Mouse (Mus musculus) hindbrain, embryonic 11.5 days (tissue): ENCODE measurements at regions not wholly inside any gene's neighbourhood (a gene's known extent, or its start where the extent isn't known, plus 50 kb on each side); places are given as distances from the start of the nearest gene placed in this dataset.

Experiments used
- ATAC-seq: fragments of 200-750 bp; cut with Nextera tagmentation; 2 replicates; pipeline ENCODE4 v1.8.0; 2017; ENCODE audit warnings: mild to moderate bottlenecking, moderate TSS enrichment, moderate library complexity; ENCODE audit not compliant: low FRiP score
- DNase-seq: peaks from one replicate; pipeline ENCODE4 v3.0.0-alpha.2; 2015; ENCODE audit warnings: low spot score
- H3K27ac ChIP-seq: fragments of 300-500 bp; sonication (generic); 2 replicates; pipeline ENCODE4 v1.5.1; 2014; ENCODE audit warnings: mild to moderate bottlenecking, low read depth, low read length
- H3K27me3 ChIP-seq: fragments of 300-500 bp; sonication (generic); 2 replicates; pipeline ENCODE4 v1.6.1; 2014; ENCODE audit warnings: mild to moderate bottlenecking, low read length, moderate library complexity, mixed read lengths; ENCODE audit not compliant: control insufficient read depth, insufficient read depth
- H3K36me3 ChIP-seq: fragments of 300-500 bp; sonication (generic); 2 replicates; pipeline ENCODE4 v1.6.1; 2014; ENCODE audit warnings: mild to moderate bottlenecking, low read length, moderate library complexity, mixed read lengths; ENCODE audit not compliant: control insufficient read depth, insufficient read depth
- H3K4me1 ChIP-seq: fragments of 300-500 bp; sonication (generic); replicated peaks from 2 replicates; pipeline ENCODE4 v1.6.1; 2014; ENCODE audit warnings: low read length, mixed read lengths; ENCODE audit not compliant: control insufficient read depth, insufficient read depth
- H3K4me2 ChIP-seq: fragments of 300-500 bp; sonication (generic); replicated peaks from 2 replicates; pipeline ENCODE4 v1.6.1; 2014; ENCODE audit warnings: mild to moderate bottlenecking, low read depth, low read length
- H3K4me3 ChIP-seq: fragments of 300-500 bp; sonication (generic); 2 replicates; pipeline ENCODE4 v1.5.1; 2014; ENCODE audit warnings: low read depth, low read length
- H3K9ac ChIP-seq: fragments of 300-500 bp; sonication (generic); 2 replicates; pipeline ENCODE4 v1.6.1; 2014; ENCODE audit warnings: low read depth, low read length
- H3K9me3 ChIP-seq: fragments of 300-500 bp; sonication (generic); 2 replicates; pipeline ENCODE4 v1.6.1; 2016; ENCODE audit warnings: low read length; ENCODE audit not compliant: control insufficient read depth
- WGBS: fragments of 180-500 bp; shearing (Covaris S2); extraction: QIAGEN DNeasy Blood & Tissue Kit; methylation state at CpG from one replicate; pipeline ENCODE4 v1.1.7; 2014; 5-methylcytosine and 5-hydroxymethylcytosine counted together

DNA sequence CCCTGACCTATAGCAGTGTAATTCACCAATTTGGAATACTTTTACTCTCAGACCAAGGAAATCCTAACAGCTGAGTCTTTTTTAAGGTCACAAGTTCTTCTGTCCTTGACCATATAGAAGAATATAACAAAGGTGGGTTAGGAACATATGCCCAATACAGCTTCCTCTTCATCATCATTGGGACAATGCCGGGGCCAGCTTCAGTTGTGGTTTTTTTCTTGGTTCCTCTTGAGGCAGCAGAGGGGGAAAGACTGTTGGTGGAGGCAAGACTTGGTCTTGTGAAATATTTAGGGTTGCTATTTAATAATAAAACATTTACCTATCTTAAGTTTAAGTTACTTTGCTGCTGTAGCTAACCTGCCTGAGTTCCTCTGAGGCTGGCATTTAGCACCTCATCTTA lies 144.8 kb upstream of the Htr1f start:
- H3K36me3 ChIP-seq = no peaks in the 10 kb centered on the region
- H3K27ac ChIP-seq = no peak overlapping the region
- WGBS = 95% methylated on average over 1 of the region's 1 CpGs
- ATAC-seq (no peak), DNase-seq (no peak)
- H3K9ac ChIP-seq = no peak overlapping the region
- no peak overlapping the region for H3K4me3 ChIP-seq
- H3K27me3 ChIP-seq = no peaks in the 10 kb centered on the region
- no peaks in the 10 kb centered on the region for H3K4me1 ChIP-seq
- H3K4me2 ChIP-seq = no peak overlapping the region
- H3K9me3 ChIP-seq = no peaks in the 10 kb centered on the region

GRCm38 (mm10) chr16:65247475-65247874 lies 141.8 kb upstream of the Htr1f start:
- H3K9ac ChIP-seq = no peak overlapping the region
- H3K36me3 ChIP-seq = no peaks in the 10 kb centered on the region
- DNase-seq = no peak
- 85% methylated on average over 3 of the region's 3 CpGs for WGBS
- no peaks in the 10 kb centered on the region for H3K4me1 ChIP-seq
- H3K4me2 ChIP-seq = no peak overlapping the region
- H3K27ac ChIP-seq = no peak overlapping the region
- H3K27me3 ChIP-seq = no peaks in the 10 kb centered on the region
- H3K4me3 ChIP-seq = no peak overlapping the region
- no peaks in the 10 kb centered on the region for H3K9me3 ChIP-seq
- no peak for ATAC-seq

GRCm38 (mm10) chr16:65234404-65234803 lies 128.8 kb upstream of the Htr1f start:
- ATAC-seq = peak; percentile 51; the same call in 1 of the 2 replicates
- 88% methylated on average over 2 of the region's 2 CpGs for WGBS

DNA sequence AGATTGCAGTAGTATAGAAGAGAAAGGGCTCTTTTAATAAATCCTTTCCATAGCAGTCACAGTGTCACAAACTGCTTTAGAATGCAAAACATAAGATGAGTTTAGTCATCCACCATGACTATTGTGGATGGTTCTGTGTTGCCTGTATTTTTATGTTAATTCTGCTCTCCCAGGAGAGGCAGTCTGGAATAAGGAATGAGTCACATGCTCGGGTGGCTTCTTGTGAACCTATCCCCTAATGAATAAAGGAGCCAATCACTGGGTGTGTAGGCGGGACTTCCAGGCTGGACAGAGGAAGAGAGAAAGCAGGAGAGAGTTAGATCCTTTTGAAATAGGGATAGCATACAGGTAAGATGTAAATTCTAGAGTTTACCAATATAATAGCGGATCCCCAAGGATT lies 128.3 kb upstream of the Htr1f start:
- no peak overlapping the region for H3K27ac ChIP-seq
- no peaks in the 10 kb centered on the region for H3K4me1 ChIP-seq
- H3K4me3 ChIP-seq = no peak overlapping the region
- H3K9ac ChIP-seq = no peak overlapping the region
- H3K27me3 ChIP-seq = no peaks in the 10 kb centered on the region
- peak; percentile 4 for DNase-seq
- H3K4me2 ChIP-seq = no peak overlapping the region
- H3K9me3 ChIP-seq = no peaks in the 10 kb centered on the region
- H3K36me3 ChIP-seq = no peaks in the 10 kb centered on the region
- peak; percentile 92 for ATAC-seq
- WGBS = 74% methylated on average over 3 of the region's 3 CpGs

More at GRCm38 (mm10) chr16:65234404-65234803, 128.8 kb upstream of the Htr1f start:
- Histone ChIP-seq H3K9me3 (no peaks in the 10 kb centered on the region), H3K27ac (no peak overlapping the region), H3K4me3 (no peak overlapping the region), H3K9ac (no peak overlapping the region), H3K4me2 (no peak overlapping the region), H3K4me1 (no peaks in the 10 kb centered on the region), H3K36me3 (no peaks in the 10 kb centered on the region), H3K27me3 (no peaks in the 10 kb centered on the region)
- no peak for DNase-seq

- H3K27ac ChIP-seq = no peak overlapping the region
- H3K9ac ChIP-seq = no peak overlapping the region
- no peaks in the 10 kb centered on the region for H3K9me3 ChIP-seq
- no peak for ATAC-seq
- WGBS = 91% methylated on average over 3 of the region's 3 CpGs
- no peaks in the 10 kb centered on the region for H3K4me1 ChIP-seq
- no peak overlapping the region for H3K4me3 ChIP-seq
- no peaks in the 10 kb centered on the region for H3K27me3 ChIP-seq
- H3K36me3 ChIP-seq = no peaks in the 10 kb centered on the region
- DNase-seq = no peak
- H3K4me2 ChIP-seq = no peak overlapping the region
Observed at GRCm38 (mm10) chr16:65219434-65219833, 113.8 kb upstream of the Htr1f start.

DNA sequence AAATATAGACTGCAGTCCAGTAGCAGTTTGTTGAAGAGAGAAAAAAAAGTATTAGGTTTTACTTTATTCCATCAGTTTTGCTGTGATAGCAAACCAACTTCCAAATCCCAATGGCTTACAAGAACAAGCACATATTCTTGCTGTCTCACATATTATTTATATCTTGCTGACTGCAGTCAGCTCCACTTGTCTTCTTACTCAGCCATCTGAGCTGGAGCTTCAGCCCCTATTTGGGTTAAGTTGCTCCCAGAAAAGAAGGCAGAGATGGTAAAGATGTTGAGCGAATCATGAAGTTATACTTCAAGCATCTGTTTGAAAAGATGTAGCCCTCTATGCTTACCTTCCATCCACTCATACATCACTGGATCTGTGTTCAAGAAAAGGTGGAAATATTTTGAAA lies 106.7 kb upstream of the Htr1f start:
- Histone ChIP-seq H3K9me3 (no peaks in the 10 kb centered on the region), H3K4me1 (no peaks in the 10 kb centered on the region), H3K9ac (no peak overlapping the region), H3K4me2 (no peak overlapping the region), H3K36me3 (no peaks in the 10 kb centered on the region), H3K27me3 (no peaks in the 10 kb centered on the region), H3K27ac (no peak overlapping the region), H3K4me3 (no peak overlapping the region)
- ATAC-seq (no peak), DNase-seq (no peak)
- WGBS = 90% methylated on average over 1 of the region's 1 CpGs

- no peak for DNase-seq
- Histone ChIP-seq H3K9me3 (no peaks in the 10 kb centered on the region), H3K36me3 (no peaks in the 10 kb centered on the region), H3K4me1 (no peaks in the 10 kb centered on the region), H3K4me3 (no peak overlapping the region), H3K4me2 (no peak overlapping the region), H3K27ac (no peak overlapping the region), H3K9ac (no peak overlapping the region), H3K27me3 (no peaks in the 10 kb centered on the region)
- 91% methylated on average over 4 of the region's 4 CpGs for WGBS
- ATAC-seq = no peak
Observed at GRCm38 (mm10) chr16:65201329-65201728, 95.7 kb upstream of the Htr1f start.

DNA sequence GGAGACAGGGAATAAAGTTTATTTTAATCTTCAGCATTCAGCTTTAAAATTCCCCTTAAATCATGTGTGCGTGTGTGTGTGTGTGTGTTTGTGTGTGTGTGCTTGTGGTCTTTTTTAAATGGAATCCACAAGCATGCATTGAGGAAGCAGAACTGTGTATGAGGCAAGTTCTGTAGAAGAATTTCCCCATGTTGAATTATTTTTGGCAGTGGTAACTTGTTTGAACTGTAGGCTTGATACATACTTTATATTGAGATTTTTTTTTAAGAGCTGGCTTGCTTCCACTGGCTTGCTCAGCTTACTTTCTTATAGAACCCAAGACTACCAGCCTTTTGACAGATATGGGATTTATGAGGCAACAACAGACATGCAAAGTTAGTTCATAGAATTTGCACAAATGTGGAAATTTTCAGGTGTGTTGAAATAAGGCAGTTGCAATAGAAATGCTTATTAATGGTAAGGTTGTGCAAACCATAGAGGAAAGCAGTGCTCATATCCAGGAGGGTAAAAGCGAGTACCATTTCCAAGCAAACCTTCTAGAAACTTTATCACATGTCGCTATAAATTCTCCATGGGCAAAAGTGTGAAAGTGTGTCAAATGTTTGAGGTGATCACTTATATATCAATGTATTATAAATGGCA lies 91.7 kb upstream of the Htr1f start:
- Histone ChIP-seq H3K27ac (no peak overlapping the region), H3K4me3 (no peak overlapping the region), H3K36me3 (no peaks in the 10 kb centered on the region), H3K9me3 (no peaks in the 10 kb centered on the region), H3K9ac (no peak overlapping the region), H3K27me3 (no peaks in the 10 kb centered on the region), H3K4me2 (no peak overlapping the region), H3K4me1 (no peaks in the 10 kb centered on the region)
- ATAC-seq (no peak), DNase-seq (no peak)
- 88% methylated on average over 3 of the region's 3 CpGs for WGBS

DNA sequence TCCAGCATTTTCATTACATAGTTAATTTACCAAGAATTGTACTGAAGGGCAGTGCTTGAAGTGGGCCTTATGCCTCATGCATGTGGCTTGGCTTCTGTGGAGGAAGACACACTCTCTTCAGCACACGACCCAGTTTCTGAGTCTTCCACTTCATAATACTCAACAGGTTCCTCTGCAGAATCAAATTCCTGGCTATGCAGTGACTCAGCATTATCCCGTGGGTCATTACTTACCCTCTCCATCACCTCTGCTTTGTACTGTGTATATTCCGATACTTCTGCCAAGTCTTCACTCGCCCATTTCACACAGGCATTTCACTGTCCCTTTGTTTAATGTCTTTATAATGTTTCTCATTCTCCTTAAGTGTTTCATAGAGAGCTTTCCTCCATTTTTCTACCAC lies 90.1 kb upstream of the Htr1f start:
- no peaks in the 10 kb centered on the region for H3K36me3 ChIP-seq
- H3K4me2 ChIP-seq = no peak overlapping the region
- no peak overlapping the region for H3K4me3 ChIP-seq
- ATAC-seq (no peak), DNase-seq (no peak)
- H3K27ac ChIP-seq = no peak overlapping the region
- no peaks in the 10 kb centered on the region for H3K9me3 ChIP-seq
- H3K9ac ChIP-seq = no peak overlapping the region
- no peaks in the 10 kb centered on the region for H3K27me3 ChIP-seq
- WGBS = 82% methylated on average over 4 of the region's 4 CpGs
- H3K4me1 ChIP-seq = no peaks in the 10 kb centered on the region
